Mouse (Mus musculus) brown adipose tissue, adult 24 weeks (tissue): Measurements from ENCODE around the gene Ccdc27. TPM values are rescaled to one million over a fixed set of nuclear protein-coding genes. Genes with fewer than 3 reads are reported as not detected.

Experiments used
- H3K27ac ChIP-seq: fragments of 200-500 bp; replicated peaks from 2 replicates; pipeline ENCODE4 v1.5.1; 2012; ENCODE audit warnings: low read depth, mild to moderate bottlenecking, low read length
- H3K4me1 ChIP-seq: fragments of 200-500 bp; 2 replicates; pipeline ENCODE4 v1.6.1; 2012; ENCODE audit warnings: low read length, mixed read lengths; ENCODE audit not compliant: control insufficient read depth, insufficient read depth, insufficient read length
- H3K4me3 ChIP-seq: fragments of 200-500 bp; 2 replicates; pipeline ENCODE4 v1.5.1; 2012; ENCODE audit warnings: low read depth, mild to moderate bottlenecking, low read length, moderate library complexity; ENCODE audit not compliant: insufficient read depth
- polyA plus RNA-seq: library from polyadenylated mRNA; stranded (reverse); fragments of >200 nt; gene quantifications from 2 replicates; pipeline ENCODE4 v1.2.4, GENCODE M21; 2012; ENCODE audit not compliant: missing spikeins, insufficient read depth, insufficient read length

The Ccdc27 gene
- not detected in 2 replicates for polyA plus RNA-seq

DNA sequence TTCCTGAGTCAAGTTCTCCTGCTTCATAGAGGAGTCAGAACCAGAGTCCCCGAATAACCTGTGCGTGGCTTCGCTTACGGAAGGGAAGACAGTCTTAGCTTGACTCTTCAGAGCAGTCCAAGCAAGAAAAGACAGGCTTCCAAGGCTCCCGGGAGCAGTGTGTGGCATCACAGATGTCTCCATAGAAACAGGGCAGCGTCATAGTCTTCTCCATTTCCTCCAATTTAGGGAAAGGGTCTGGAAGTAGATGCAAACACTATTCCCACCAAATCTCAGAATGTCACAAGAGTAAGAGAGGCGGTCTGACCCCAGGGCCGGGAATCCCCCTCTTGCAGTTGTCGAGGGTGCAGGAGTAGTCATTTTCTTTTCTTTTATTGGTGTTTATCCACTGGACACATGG is at the start of gene Ccdc27:
Gene Ccdc27, minus strand, starts transcription at position 101 of the 400 bp plus-strand sequence.
- Histone ChIP-seq H3K4me1 (no peaks in the 10 kb centered on the region), H3K4me3 (no peak within 1 kb of the TSS), H3K27ac (no peak within 1 kb of the TSS)

DNA sequence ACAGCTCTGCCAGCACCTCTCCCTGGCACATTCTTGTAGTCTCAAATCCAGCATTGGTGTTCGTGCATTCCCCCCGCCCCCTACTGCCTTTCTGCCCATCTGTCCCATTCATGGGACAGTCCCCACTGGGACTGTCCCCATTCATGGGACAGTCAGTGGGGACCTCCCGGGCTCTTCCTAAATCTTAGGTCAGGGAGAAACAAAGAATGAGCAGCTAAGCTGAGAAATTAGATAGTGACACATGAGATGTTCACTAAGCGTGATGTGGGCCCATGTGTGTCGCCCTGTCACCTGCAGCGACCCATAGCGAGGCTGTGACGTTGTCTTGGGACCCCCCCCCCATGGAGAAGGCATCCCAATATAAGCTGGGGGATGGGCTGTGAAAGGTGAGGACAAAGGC is 48.9 kb upstream of the Ccdc27 start:
- Histone ChIP-seq H3K4me3 (no peak overlapping the region), H3K4me1 (no peaks in the 10 kb centered on the region), H3K27ac (no peak overlapping the region)

- no peaks in the 10 kb centered on the region for H3K4me1 ChIP-seq
- no peak overlapping the region for H3K4me3 ChIP-seq
- H3K27ac ChIP-seq = no peak overlapping the region
These were observed 46.7 kb upstream of the Ccdc27 start for GRCm38 (mm10) chr4:154089205-154089604.

DNA sequence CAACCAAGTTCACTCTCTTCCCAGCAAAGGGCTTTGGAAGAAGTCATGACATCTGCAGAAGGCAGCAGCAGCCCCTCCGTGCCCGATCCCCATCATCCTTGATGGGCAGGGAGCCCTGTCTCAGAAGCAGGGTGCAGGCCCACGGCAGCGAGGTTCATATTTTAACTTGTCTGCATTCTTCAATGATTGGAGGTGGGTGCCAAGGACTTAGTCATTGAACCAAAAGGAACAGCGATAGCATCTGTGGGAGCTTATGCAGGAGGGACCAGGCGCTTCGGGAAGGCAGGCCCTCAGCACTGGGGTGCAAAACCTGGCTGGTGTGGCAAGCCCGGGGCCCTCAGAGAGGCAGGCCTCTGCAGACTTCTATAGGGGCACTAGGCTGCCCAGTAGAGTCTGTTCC is 44.0 kb upstream of the Ccdc27 start:
- no peak overlapping the region for H3K27ac ChIP-seq
- no peaks in the 10 kb centered on the region for H3K4me1 ChIP-seq
- no peak overlapping the region for H3K4me3 ChIP-seq

DNA sequence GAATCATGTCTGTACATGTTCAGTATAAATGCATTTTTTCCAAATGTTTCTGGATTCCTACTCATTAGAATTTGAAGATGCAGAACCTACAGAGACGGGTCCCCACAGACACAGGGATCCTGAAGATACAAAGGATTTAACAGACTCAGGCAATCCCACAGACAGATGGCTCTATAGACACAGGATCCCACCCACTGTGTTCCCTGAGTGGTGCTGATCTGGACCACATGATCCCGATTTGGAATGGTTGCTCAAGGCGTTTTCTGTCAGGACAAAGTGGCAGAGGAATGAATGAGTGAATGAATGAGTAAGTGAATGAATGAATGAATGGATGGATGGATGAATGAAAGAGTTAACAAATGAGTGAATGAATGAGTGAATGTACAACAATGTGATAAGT is 43.4 kb upstream of the Ccdc27 start:
- no peak overlapping the region for H3K4me3 ChIP-seq
- H3K4me1 ChIP-seq = no peaks in the 10 kb centered on the region
- no peak overlapping the region for H3K27ac ChIP-seq

DNA sequence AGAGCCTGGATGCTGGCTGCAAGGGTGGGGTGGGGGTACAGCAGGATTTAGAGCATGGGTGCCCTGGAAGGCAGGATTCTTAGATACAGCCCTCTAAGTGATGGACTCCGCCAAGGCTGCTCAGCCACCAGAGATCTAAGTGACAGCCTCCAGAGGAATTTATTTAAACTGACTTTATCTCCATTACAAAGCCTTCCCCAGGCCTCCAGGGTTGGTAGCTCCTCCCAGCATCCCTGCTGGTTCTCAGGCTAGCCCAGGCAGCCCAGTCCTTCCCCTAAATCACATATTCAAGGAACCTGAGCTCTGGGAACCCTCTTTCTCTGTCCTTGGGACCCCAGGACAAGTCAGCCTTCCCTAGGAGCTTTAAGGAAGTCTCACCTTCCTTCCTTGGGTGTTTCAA is 39.5 kb upstream of the Ccdc27 start:
- no peaks in the 10 kb centered on the region for H3K4me1 ChIP-seq
- H3K27ac ChIP-seq = no peak overlapping the region
- H3K4me3 ChIP-seq = no peak overlapping the region

DNA sequence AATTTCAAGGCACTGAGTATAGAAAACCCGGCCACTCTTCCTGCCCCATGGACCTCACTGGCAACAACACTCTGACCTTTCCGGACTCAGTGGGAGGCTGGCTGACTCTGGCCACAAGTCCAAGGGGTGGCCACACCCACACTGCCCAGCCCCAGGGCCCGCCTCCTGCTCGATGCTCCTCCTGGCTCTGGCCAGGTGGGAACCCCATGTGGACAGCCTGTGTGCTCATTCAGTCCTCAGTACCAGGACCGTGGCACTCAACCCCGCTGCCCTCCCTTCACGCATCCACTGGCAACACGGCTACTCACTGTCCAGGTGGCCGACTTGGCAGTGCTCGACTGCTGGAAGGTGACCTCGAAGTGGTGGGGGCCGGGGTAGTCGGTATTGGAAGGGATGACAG is 38.5 kb upstream of the Ccdc27 start:
- Histone ChIP-seq H3K4me3 (no peak overlapping the region), H3K4me1 (no peaks in the 10 kb centered on the region), H3K27ac (no peak overlapping the region)

DNA sequence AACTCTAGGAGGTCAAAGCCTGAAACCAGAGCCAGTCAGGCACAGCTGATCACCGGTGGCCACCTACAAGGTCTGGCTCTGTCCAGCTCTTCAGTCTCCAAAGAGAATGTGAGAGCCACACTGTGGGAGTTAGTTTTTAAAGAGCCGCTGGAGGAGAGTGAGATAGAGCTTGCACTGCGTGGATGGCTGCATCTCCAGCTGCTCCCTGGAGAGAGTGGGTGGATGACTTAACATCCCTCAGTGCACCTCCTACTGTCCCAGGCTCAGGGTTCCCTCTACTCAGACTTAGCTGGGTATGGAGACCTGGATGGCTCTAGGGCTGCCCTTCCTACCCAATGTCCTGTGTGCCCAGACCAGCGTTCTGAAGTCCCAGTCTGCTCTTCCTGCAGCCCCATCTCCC is 37.7 kb upstream of the Ccdc27 start:
- Histone ChIP-seq H3K27ac (no peak overlapping the region), H3K4me3 (no peak overlapping the region)

GRCm38 (mm10) chr4:154071941-154072340 is 29.5 kb upstream of the Ccdc27 start:
- Histone ChIP-seq H3K27ac (no peak overlapping the region), H3K4me1 (no peaks in the 10 kb centered on the region), H3K4me3 (no peak overlapping the region)

More for the DNA sequence above, 37.7 kb upstream of the Ccdc27 start:
- no peaks in the 10 kb centered on the region for H3K4me1 ChIP-seq

- no peaks in the 10 kb centered on the region for H3K4me1 ChIP-seq
- H3K27ac ChIP-seq = no peak overlapping the region
- no peak overlapping the region for H3K4me3 ChIP-seq
These were observed 29.0 kb upstream of the Ccdc27 start for GRCm38 (mm10) chr4:154071521-154071920.

DNA sequence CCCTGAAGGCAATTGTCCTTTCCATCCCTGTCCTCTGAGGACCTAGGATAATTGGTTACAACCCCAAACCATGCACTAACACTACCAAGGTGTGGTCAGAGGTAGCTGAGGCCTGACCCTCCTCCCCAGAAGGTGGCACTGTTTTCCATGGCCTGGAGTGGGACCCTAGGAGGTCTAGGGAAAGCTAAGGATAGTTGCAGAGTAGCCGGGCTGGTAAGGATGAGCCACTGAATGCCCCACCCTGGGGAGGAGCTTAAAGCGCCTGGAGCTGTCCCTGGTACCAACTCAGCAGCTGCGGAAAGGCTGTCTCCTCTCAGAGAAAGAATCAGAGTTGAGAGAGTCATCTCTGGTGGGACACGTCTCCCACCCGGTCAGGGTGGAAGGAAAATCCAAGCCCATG is 28.4 kb upstream of the Ccdc27 start:
- no peak overlapping the region for H3K27ac ChIP-seq
- no peaks in the 10 kb centered on the region for H3K4me1 ChIP-seq
- no peak overlapping the region for H3K4me3 ChIP-seq

GRCm38 (mm10) chr4:154064827-154065773 is 22.6 kb upstream of the Ccdc27 start:
- Histone ChIP-seq H3K27ac (no peak overlapping the region), H3K4me3 (no peak overlapping the region), H3K4me1 (no peaks in the 10 kb centered on the region)

- Histone ChIP-seq H3K4me3 (no peak overlapping the region), H3K27ac (no peak overlapping the region), H3K4me1 (no peaks in the 10 kb centered on the region)
These were observed 15.2 kb upstream of the Ccdc27 start for GRCm38 (mm10) chr4:154057696-154058095.

DNA sequence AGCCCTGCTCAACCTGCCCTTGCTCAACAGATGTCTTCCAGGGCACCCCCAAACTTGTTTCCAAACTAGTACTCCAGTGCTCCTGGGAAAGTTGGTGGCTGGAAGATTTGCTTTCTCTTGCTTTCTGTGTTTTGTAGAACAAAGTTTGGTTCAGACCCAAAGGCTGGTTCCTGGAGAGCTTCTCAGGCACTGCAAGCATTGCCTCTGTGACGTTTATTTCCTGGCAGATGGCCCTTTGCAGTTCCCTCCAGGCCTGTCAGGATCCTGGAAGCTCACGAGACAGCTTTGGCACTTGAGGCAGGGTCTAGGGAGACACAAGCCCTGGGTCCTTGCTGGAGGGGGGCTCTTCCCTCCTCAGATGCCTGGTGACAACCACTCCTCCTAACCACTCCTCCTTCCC is 14.2 kb upstream of the Ccdc27 start:
- H3K4me3 ChIP-seq = no peak overlapping the region
- H3K27ac ChIP-seq = no peak overlapping the region
- no peaks in the 10 kb centered on the region for H3K4me1 ChIP-seq

DNA sequence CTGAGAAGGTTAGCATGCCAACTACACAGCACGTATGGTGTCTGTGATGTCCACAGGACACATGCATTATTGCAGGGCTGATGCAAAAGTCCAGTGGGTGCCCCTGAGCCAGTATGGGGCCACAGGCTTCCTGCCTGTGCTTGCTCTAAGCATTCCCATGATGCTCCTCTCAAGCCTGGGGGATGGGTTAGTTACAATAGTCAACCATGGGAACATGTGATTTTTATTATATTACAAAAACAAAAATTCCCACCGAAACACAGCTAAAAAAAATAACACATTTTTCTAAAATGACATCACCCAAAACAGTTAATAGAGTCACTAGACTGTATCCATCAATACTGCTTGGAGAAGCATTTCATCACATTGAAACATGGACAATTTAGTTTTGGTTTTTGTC is 13.6 kb upstream of the Ccdc27 start:
- Histone ChIP-seq H3K4me1 (no peaks in the 10 kb centered on the region), H3K27ac (no peak overlapping the region), H3K4me3 (no peak overlapping the region)

GRCm38 (mm10) chr4:154055482-154055881 is 13.0 kb upstream of the Ccdc27 start:
- no peaks in the 10 kb centered on the region for H3K4me1 ChIP-seq
- H3K4me3 ChIP-seq = no peak overlapping the region
- no peak overlapping the region for H3K27ac ChIP-seq
